Mouse (Mus musculus): ENCODE measurements at regions not wholly inside any gene's neighbourhood (a gene's known extent, or its start where the extent isn't known, plus 50 kb on each side); places are given as distances from the start of the nearest gene placed in this dataset.
A peak's percentile ranks its signal among the peaks of the same experiment; 100 is the strongest.
"Not testable (repeated sequence)": the region's sequence is repeated elsewhere in the genome, so short reads cannot be mapped to it uniquely, and the experiment has no call there.

DNA sequence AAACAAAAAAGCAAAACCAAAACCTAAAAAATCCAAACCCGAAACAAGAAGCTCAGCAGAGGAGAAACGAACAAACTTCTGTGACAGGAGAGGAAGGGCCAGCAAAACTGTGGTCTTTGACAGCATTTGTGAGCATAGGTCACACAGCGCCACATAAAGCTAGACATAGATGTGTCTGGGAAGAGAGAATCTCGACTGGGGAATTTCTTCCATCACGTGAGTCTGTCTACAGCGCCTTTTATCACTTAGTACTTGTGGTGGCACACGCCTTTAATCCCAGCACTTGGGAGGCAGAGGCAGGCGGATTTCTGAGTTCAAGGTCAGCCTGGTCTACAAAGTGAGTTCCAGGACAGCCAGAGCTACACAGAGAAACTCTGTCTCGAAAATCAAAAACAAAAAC lies 250.2 kb upstream of the Tgfbr2 start:
- DNase-seq: not testable (repeated sequence)

DNA sequence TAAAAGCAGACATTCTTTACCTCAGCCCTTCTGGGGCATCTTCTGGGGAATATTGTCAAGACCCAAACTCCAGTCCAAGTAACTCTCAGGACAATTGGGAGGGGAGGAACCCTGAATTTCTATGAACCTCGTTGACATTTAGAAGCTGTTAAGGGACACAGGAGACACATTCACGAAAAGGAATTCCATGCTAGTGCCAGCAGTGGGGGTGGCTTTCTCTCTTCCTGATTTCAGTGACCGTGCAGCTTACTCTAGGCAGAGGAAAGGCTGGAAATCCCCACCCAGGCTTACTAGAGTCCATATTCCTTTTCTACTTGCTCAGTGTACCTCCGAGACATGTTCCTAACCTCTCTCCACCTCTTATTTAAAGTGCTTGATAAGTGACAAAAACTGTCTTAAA lies 239.9 kb upstream of the Tgfbr2 start:
- peak; percentile 7 for DNase-seq

DNA sequence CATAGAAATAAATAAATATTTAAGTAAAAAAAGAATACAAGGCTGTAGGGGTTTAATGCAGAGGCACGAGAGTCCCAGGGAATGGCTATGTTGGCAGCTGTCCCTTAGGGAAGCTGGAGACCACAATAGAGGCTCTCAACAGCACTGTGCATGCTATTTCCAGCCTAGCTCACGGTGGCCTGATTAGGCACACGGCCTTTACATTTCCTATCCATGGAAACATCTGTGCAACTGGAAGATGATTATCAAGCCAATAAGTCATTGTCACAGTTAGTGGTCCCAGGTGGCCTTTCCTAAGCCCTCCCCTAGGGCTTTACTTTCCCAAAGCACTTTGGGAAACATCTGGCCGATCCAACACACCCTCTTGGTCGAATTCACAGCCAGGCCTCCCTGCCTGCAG lies 235.9 kb upstream of the Tgfbr2 start:
- no peak for DNase-seq

- no peak for DNase-seq
Observed at GRCm38 (mm10) chr9:116410461-116410860, 235.3 kb upstream of the Tgfbr2 start.

DNA sequence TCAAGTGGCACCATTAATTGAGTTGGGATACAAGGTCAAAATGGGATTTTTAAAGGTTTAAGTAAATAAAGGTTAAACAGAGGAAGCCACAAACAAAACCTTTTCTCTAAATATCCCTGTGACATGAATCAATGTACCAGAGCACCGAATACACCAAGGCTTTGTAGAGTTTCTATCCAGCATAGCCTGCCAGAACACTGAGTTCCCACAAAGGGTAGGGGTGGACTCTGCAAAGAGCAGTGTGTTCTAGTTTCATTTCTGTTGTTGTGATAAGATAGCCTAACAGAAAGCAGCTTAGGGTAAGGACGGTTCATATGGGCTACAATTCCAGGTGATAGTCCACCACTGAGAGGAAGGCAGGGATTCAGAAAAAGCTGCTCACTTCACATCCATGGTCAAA lies 233.0 kb upstream of the Tgfbr2 start:
- DNase-seq: no peak

DNA sequence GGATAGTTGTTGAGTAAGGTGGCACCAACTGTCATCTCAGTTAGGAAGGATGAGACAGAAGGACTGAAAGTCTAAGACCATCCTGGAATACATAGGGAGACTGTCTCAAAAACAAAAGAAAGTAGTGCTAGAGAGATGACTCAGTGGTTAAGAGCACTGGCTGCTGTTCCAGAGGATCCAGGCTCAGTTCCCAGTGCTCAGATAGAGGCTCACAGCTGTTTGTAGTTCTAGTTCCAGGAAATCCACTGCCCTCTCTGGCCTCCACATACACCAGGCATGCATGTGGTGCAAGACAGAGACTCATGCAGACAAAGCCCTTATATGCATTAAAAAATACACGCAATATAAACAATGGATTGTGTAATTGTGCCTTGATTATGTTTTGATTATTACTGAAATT lies 229.9 kb upstream of the Tgfbr2 start:
- no peak for DNase-seq

- DNase-seq: peak; percentile 22
Observed at GRCm38 (mm10) chr9:116401821-116402220, 226.7 kb upstream of the Tgfbr2 start.

- no peak for DNase-seq
Observed at GRCm38 (mm10) chr9:116400270-116400669, 225.1 kb upstream of the Tgfbr2 start.

DNA sequence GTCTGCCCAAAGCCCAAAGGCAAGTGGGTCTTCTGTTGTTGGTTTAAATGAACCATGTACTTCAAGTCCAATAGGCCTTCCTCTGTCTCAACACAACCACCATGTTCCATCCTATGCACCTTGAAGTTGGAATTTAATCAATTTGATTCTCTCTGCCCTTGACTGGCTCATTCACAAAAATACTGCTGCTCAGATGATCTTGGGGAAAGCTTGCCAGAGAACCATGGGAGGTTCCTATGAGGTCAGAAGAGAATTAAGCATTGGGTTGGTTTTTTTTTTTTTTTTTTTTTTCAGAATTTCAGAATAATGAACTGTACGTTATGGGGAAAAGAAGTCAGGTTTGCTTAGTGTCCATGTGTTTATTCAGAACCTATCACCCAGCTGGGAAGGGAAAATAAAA lies 224.1 kb upstream of the Tgfbr2 start:
- no peak for DNase-seq

- no peak for DNase-seq
Observed at GRCm38 (mm10) chr9:116392258-116392657, 217.1 kb upstream of the Tgfbr2 start.

DNA sequence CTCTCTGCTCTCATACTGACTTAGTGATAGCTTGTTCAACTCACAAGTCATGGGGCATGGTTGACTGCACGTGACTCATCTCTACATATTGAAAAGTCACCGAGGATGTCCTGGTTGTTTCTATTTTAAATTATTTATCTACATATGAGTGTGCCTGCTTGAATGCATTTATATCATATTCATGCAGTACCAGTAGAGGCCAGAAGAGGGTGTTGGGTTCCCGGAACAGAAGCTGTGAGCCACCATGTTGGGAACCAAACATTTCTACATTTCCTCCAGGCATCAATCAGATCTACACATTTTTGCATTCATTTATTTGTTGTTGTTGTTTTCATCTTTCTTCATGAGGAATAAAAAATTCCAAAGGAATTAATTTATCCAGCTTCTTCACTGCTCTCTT lies 214.6 kb upstream of the Tgfbr2 start:
- no peak for DNase-seq

DNA sequence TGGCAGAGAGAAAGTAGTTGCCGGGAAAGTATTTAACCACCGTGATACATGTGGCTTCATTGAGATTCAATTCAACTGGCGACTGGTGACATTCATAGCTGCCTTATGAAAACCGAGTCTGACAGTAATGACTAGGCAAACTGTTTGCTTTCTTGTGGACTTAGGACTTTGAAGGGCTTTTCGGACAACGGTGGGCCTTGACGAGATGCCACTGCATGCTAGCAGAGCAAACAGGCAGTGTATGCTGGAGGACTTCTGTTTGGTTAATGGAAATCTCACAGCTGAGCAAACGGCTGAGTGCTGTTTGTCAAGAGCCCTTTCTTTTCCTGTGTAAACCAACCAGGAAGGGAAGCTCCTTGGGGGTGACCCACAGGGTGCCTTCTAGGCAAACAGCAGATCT lies 213.7 kb upstream of the Tgfbr2 start:
- no peak for DNase-seq

- no peak for DNase-seq
Observed at GRCm38 (mm10) chr9:116388025-116388424, 212.9 kb upstream of the Tgfbr2 start.

GRCm38 (mm10) chr9:116384176-116385076 lies 209.3 kb upstream of the Tgfbr2 start:
- DNase-seq: peak; percentile 95

DNA sequence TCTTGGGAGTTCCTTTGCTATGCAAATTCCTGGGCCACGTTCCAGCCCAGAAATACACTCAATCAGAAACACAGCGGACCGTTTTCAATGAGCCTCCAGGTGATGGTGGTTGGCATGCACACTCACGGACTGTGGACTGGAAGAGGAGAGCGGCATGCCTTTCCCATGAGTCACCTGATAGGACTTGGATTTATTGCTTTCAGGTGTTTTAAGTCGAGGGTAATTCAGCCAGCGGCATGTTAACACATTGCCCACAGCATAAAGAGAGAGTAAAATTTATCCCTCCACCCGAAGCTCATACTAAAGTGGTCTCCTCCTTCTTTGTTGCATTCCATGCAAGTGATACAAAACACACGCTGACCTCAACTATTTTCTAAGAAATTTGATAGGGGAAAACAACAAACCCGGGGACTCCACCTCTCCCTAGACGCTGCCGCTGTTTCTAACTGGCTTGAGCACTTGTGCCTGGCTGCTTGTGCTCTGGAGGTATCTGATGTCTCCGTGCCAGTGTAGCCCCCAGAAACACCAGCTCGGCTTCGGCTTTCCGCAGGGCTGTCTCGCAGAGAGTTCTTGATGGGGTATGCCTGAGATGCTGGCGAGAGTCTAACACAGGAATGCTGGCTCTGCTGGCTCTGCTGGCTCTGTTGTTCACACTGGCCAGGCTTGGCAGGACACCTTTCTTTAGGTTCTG lies 208.4 kb upstream of the Tgfbr2 start:
- peak; percentile 81 for DNase-seq

- DNase-seq: no peak
Observed at GRCm38 (mm10) chr9:116377706-116378105, 202.5 kb upstream of the Tgfbr2 start.

GRCm38 (mm10) chr9:116375658-116376357 lies 200.6 kb upstream of the Tgfbr2 start:
- peak; percentile 86 for DNase-seq

DNA sequence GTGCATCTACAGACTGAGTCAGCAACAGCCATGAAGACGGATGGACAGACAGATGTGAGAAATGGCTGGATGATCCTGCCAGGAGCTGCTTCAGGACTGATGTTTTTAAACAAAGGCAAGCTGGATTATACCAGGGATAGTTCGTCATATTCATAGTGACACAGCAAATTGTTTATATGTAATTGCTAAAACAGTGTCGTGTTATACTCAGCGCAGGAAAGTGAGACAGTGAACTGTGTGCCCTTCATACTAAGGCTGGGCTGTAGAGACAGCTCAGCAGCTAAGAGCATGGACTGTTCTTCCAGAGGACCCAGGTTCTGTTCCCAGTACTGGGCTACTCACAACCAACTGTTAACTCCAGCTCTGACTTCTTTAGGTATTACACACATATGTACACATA lies 199.2 kb upstream of the Tgfbr2 start:
- peak; percentile 21 for DNase-seq

DNA sequence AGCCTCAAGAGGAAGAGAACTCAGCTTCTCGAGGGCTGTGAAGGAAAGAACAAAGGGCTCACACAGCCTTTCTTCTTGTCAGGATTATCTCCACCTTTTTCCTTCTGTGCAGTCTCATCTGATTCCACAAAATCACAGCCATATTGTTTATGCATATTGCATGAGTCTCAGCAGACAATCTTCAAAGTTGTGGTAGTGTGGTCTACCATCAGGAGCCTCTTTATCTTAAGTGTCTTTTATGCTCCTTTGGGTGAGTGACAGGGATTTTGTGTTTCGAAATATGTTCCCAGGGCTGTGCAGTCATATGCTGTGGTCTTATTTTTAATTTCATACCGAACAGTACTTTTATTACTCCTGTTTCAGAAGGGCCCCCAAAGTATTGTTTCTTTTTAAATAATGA lies 198.2 kb upstream of the Tgfbr2 start:
- DNase-seq: no peak

DNA sequence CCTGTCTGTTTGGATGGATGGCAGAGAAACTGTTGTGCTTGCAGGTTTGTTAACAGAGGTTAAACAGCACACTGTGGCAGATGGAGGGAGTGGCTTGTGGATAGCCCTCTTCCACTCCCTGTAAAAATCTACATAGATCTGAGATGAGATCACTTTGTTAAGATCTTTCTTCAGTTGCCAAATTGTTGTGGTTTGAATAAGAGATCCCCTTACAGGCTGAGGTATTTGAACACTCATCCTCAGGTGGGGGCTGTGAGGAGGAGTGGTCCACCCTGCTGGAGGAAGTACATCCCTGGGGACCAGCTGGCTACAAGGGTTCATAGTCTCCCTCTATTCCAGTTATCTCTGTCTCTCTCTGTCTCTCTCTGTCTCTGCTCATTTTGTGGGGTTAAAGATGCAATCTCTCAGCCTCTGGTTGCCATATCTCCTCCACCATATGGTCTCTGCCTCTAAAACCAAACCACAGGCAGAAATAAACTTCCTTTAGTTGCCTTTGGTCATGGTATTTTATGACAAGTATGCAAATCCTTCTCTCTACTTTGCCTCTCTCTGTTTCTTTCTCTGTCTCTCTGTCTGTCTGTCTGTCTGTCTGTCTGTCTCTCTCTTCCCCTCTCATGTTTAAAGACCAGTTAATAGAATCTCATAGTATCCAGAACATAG lies 194.0 kb upstream of the Tgfbr2 start:
- DNase-seq: no peak

DNA sequence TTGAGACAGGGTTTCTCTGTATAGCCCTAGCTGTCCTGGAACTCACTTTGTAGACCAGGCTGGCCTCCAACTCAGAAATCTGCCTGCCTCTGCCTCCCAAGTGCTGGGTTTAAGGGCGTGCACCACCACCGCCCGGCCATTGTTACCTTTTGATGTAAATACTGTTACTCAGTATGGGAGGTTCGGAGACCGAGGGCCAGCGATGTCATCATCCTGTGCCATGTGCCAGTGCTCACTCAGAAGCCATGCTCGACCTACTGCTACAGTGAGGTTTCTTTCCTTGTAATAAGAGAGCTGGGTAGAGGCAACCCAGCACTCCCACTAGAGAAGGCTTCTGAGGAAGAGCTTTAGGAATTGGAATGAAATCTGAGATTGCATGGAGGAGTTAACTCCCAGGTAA lies 191.6 kb upstream of the Tgfbr2 start:
- no peak for DNase-seq

DNA sequence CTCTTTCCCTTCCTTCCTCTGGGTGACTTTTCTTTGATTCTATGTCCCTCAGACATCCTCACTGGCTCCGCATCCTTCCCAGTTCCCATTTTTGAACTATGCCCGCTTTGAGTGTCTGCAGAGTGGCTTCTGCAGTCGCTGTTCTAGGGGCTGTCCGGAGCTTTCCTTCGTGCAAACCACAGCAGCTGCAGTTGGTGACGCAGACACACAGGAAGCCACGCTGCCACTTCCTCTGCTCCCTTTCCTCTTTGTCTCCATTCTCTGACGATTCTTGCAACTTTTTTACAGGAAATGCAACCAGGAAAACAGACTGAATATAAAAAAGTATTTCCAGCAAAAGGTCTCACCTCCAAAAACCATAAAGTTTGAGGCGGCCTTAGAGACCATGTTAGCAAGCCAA lies 191.0 kb upstream of the Tgfbr2 start:
- peak; percentile 60 for DNase-seq

DNA sequence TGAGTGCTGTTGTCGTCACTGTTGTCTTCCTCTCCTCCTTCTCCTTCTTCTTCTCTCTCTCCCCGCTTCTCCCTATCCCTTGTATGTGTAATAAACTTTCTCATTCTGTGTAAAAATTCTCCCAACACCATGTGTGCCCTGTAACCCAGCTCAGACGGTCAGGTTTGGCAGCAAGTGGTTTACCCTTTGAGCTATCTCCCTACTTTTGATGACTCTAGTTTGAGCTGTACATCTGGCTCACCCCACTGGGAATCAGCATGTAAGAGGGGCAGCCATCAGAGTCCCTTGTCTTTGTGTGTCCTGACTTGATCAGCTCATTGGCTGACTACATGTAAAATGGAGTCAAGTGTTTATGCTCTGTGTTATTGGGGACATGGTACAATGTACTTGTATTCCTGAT lies 190.5 kb upstream of the Tgfbr2 start:
- no peak for DNase-seq

All from lung, postnatal 36 days (tissue).